8 mouse cellular contexts compared by ENCODE assay signal in genomic region chr16:55821571-55821981, GRCm38 (mm10). TPM values are rescaled to one million over a fixed set of nuclear protein-coding genes. Genes with fewer than 3 reads are reported as not detected.
DNase-seq lines count a peak whose midpoint lies in the region; ATAC-seq lines count a peak whose summit lies in the region.

No protein-coding gene starts in this region.

- peak; percentile 59 for DNase-seq in adrenal gland, postnatal 10 days
- no peak for DNase-seq in adrenal gland, adult 8-10 months
- peak; percentile 45 for DNase-seq in thymus, postnatal 0 days (ENCODE audit: low spot score)
- no peak for DNase-seq in thymus, postnatal 25 days
- DNase-seq in frontal cortex, postnatal 25 days (ENCODE audit: low spot score in 2 of 2): no peak

- peak overlapping the region; percentile 79 for H3K4me3 ChIP-seq in hindbrain, embryonic 13.5 days
- H3K4me3 ChIP-seq in liver, embryonic 12.5 days: peak overlapping the region; percentile 78
- peak overlapping the region; percentile 82 for H3K4me3 ChIP-seq in neural tube, embryonic 14.5 days (ENCODE audit: low read depth, low read length)

- H3K27ac ChIP-seq in hindbrain, embryonic 13.5 days: 0 out of 2 replicates have a peak overlapping the region, but pooled peaks have one; percentile 30
- H3K27ac ChIP-seq in liver, embryonic 12.5 days: peak overlapping the region; percentile 23
- H3K27ac ChIP-seq in neural tube, embryonic 14.5 days (ENCODE audit: low read depth, low read length): no peak overlapping the region

- H3K9me3 ChIP-seq in hindbrain, embryonic 13.5 days: no peaks in the 10 kb centered on the region
- no peaks in the 10 kb centered on the region for H3K9me3 ChIP-seq in liver, embryonic 12.5 days (replicated peaks)
- no peaks in the 10 kb centered on the region for H3K9me3 ChIP-seq in neural tube, embryonic 14.5 days (ENCODE audit: control insufficient read depth, low read length)

- H3K27me3 ChIP-seq in hindbrain, embryonic 13.5 days: peaks cover 19% of the 10 kb centered on the region
- peaks cover 19% of the 10 kb centered on the region for H3K27me3 ChIP-seq in liver, embryonic 12.5 days (replicated peaks)
- H3K27me3 ChIP-seq in neural tube, embryonic 14.5 days (ENCODE audit: control insufficient read depth, insufficient read depth, low read length): no peaks in the 10 kb centered on the region

- WGBS in hindbrain, embryonic 13.5 days: 0% methylated on average over 37 of the region's 40 CpGs
- WGBS in liver, embryonic 12.5 days (ENCODE audit: insufficient replicate concordance): under 1% methylated on average over 38 of the region's 40 CpGs
- WGBS in neural tube, embryonic 14.5 days: 0% methylated on average over 18 of the region's 40 CpGs

- H3K4me2 ChIP-seq in hindbrain, embryonic 13.5 days: peak overlapping the region; percentile 92
- peak overlapping the region; percentile 91 for H3K4me2 ChIP-seq in liver, embryonic 12.5 days
- peak overlapping the region; percentile 88 for H3K4me2 ChIP-seq in neural tube, embryonic 14.5 days (ENCODE audit: low read depth, low read length)

- ATAC-seq in hindbrain, embryonic 13.5 days (ENCODE audit: low FRiP score): peak; percentile 69
- ATAC-seq in liver, embryonic 12.5 days: no peak
- peak; percentile 41 for ATAC-seq in neural tube, embryonic 14.5 days (ENCODE audit: low read depth)

- H3K9ac ChIP-seq in hindbrain, embryonic 13.5 days: peak overlapping the region; percentile 87
- peak overlapping the region; percentile 78 for H3K9ac ChIP-seq in liver, embryonic 12.5 days
- H3K9ac ChIP-seq in neural tube, embryonic 14.5 days (replicated peaks; ENCODE audit: low read depth, low read length): peak overlapping the region; percentile 78

- H3K4me1 ChIP-seq in hindbrain, embryonic 13.5 days (replicated peaks): peaks cover 23% of the 10 kb centered on the region
- H3K4me1 ChIP-seq in liver, embryonic 12.5 days: peaks cover 23% of the 10 kb centered on the region
- peaks cover 9% of the 10 kb centered on the region for H3K4me1 ChIP-seq in neural tube, embryonic 14.5 days (ENCODE audit: control insufficient read depth, insufficient read depth, low read length)

- H3K36me3 ChIP-seq in hindbrain, embryonic 13.5 days: peaks cover 10% of the 10 kb centered on the region
- H3K36me3 ChIP-seq in liver, embryonic 12.5 days: peaks cover 15% of the 10 kb centered on the region
- H3K36me3 ChIP-seq in neural tube, embryonic 14.5 days (ENCODE audit: control insufficient read depth, insufficient read depth, low read length): no peaks in the 10 kb centered on the region; the same call in 1 of the 2 replicates

RNA-seq across cellular contexts. Expression of gene Nfkbiz, which starts 17.1 kb away (rescaled TPM):
- 1 to 10 TPM; 8.0 to 8.9 TPM for total RNA-seq in adrenal gland, postnatal 10 days (2021)
- total RNA-seq in adrenal gland, adult 8-10 months (2022): 1 to 10 TPM; 3.4 to 8.0 (median 5.0) TPM
- polyA plus RNA-seq in thymus, postnatal 0 days (2015; fragmentation: Nextera tagmentation; extraction: Ambion mirVana): 6.0 and 6.3 TPM in 2 replicates
- 1.6 and 3.1 TPM in 2 replicates for polyA plus RNA-seq in hindbrain, embryonic 13.5 days (2015; fragmentation: Nextera tagmentation; extraction: Ambion mirVana)
- polyA plus RNA-seq in liver, embryonic 12.5 days (2016; fragmentation: Nextera tagmentation; extraction: Ambion mirVana): 2.4 and 2.6 TPM in 2 replicates
- polyA plus RNA-seq in neural tube, embryonic 14.5 days (2014; fragmentation: Nextera tagmentation; extraction: Ambion mirVana): 1.8 and 2.2 TPM in 2 replicates

Comparison
In these comparisons a context has a peak if more than half of its experiments do, and no peak if none do; other contexts are left out.
1. DNase-seq: peak in adrenal gland, postnatal 10 days (single experiment) and thymus, postnatal 0 days (single experiment); none in adrenal gland, adult 8-10 months (single experiment), thymus, postnatal 25 days (single experiment) and frontal cortex, postnatal 25 days (0 of 2).
2. Peak in every context shown above with its lines, with median percentiles within 50 percentile points of each other: H3K4me2 ChIP-seq, H3K4me3 ChIP-seq and H3K9ac ChIP-seq.